Mouse (Mus musculus) liver, embryonic 14.5 days (tissue): ENCODE measurements at regions not wholly inside any gene's neighbourhood (a gene's known extent, or its start where the extent isn't known, plus 50 kb on each side); places are given as distances from the start of the nearest gene placed in this dataset.

Source experiments
- ATAC-seq: fragments of 200-750 bp; cut with Nextera tagmentation; 2 replicates; pipeline ENCODE4 v1.8.0; 2017; ENCODE audit warnings: moderate number of reproducible peaks, mild to moderate bottlenecking, moderate library complexity; ENCODE audit not compliant: insufficient read depth
- DNase-seq, 3 experiments: peaks; one replicate each; pipeline ENCODE4 v3.0.0-alpha.2; 2012 to 2013; ENCODE audit warnings: low read depth in 3 of 3, low spot score in 3 of 3
- H3K27ac ChIP-seq: fragments of 300-500 bp; sonication (generic); 2 replicates; pipeline ENCODE4 v1.5.1; 2014; ENCODE audit warnings: moderate library complexity, mild to moderate bottlenecking, control low read depth, inconsistent platforms
- H3K27me3 ChIP-seq: fragments of 300-500 bp; sonication (generic); 2 replicates; pipeline ENCODE4 v1.6.1; 2014; ENCODE audit warnings: mild to moderate bottlenecking, low read length, moderate library complexity; ENCODE audit not compliant: control insufficient read depth, insufficient read depth
- H3K36me3 ChIP-seq: fragments of 300-500 bp; sonication (generic); replicated peaks from 2 replicates; pipeline ENCODE4 v1.6.1; 2014; ENCODE audit warnings: low read depth; ENCODE audit not compliant: control insufficient read depth, insufficient read depth
- H3K4me1 ChIP-seq, 2 experiments: fragments of 200-500 bp in 1 of 2; fragments of 300-500 bp in 1 of 2; sonication (generic) in 1 of 2; replicated peaks; 2 replicates each; pipeline ENCODE4 v1.6.1; 2012 to 2014; ENCODE audit warnings: antibody characterized with exemption in 1 of 2, inconsistent platforms in 1 of 2, low read length in 1 of 2; ENCODE audit not compliant: control insufficient read depth in 2 of 2, insufficient read depth in 2 of 2
- H3K4me2 ChIP-seq: fragments of 300-500 bp; sonication (generic); 2 replicates; pipeline ENCODE4 v1.6.1; 2014; ENCODE audit warnings: low read depth, mild to moderate bottlenecking, control low read depth, moderate library complexity
- H3K4me3 ChIP-seq, 2 experiments: fragments of 200-500 bp in 1 of 2; fragments of 300-500 bp in 1 of 2; sonication (generic) in 1 of 2; 2 replicates each; pipeline ENCODE4 v1.5.1; 2012 to 2014; ENCODE audit warnings: low read depth in 2 of 2, low read length in 2 of 2, mild to moderate bottlenecking in 2 of 2, control low read depth in 1 of 2, inconsistent platforms in 1 of 2, moderate library complexity in 1 of 2; ENCODE audit not compliant: insufficient read depth in 1 of 2
- H3K9ac ChIP-seq: fragments of 300-500 bp; sonication (generic); replicated peaks from 2 replicates; pipeline ENCODE4 v1.6.1; 2014; ENCODE audit warnings: mild to moderate bottlenecking, control low read depth, moderate library complexity
- H3K9me3 ChIP-seq: fragments of 300-500 bp; sonication (generic); 2 replicates; pipeline ENCODE4 v1.6.1; 2016; ENCODE audit warnings: low read length, mixed read lengths; ENCODE audit not compliant: control insufficient read depth
- CTCF ChIP-seq: IDR thresholded peaks from 2 replicates; pipeline ENCODE4 v1.5.1; 2016; ENCODE audit warnings: antibody characterized with exemption, low read depth, control low read depth
- EP300 ChIP-seq: IDR thresholded peaks from 2 replicates; pipeline ENCODE4 v1.6.1; 2016; ENCODE audit warnings: antibody characterized with exemption, low read depth
- WGBS: fragments of 180-500 bp; shearing (Covaris S2); extraction: QIAGEN DNeasy Blood & Tissue Kit; methylation state at CpG from one replicate; pipeline ENCODE4 v1.1.7; 2014; ENCODE audit not compliant: insufficient replicate concordance; 5-methylcytosine and 5-hydroxymethylcytosine counted together

DNA sequence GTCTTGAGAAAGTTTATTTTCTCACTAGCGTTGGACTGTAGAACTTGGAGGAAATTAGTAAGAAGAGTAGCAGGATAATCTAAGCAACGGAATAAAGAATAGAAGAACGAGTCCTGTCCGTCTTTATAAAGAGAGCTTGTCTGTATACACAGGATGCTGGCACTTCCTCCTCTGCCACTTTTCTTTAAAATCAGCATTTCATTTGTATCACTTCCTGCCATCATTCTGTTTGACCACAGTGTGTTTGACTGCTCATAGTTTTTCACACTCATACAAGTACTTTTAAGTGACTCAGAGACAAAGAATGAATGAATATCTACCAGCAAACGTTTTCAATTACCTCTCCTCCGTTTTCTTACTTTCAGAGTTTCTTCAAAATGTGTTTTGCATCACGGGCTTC is 461.0 kb upstream of the Cntn3 start:
- Histone ChIP-seq H3K9ac (no peak overlapping the region), H3K4me3 (no peak overlapping the region), H3K27me3 (no peaks in the 10 kb centered on the region), H3K9me3 (no peaks in the 10 kb centered on the region), H3K4me1 (no peaks in the 10 kb centered on the region), H3K27ac (no peak overlapping the region), H3K4me2 (no peak overlapping the region), H3K36me3 (no peaks in the 10 kb centered on the region)
- DNase-seq (no peak), ATAC-seq (no peak)
- WGBS, result 9% methylated on average over 7 of the region's 7 CpGs
- TF ChIP-seq CTCF, result no peak
- TF ChIP-seq EP300, result no peak

DNA sequence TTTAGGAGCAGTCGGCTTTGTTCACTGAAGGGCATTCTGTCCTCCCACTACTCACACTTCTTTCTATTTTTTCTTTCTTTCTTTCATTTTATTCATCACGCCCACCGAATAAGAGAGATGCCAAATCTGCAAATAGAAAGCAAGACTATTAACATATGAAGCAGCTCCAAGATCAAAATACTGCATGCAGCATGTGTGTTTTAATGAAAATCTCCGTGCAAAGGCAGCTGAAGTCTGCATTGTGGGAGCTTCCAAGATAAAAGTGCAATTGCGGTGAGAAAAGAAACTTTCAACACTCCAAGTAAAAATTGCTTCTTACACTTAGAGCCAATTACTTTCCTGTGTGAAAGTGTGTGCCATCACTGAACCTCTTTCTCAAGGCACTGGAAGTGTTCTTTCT is 449.8 kb upstream of the Chl1 start:
- TF ChIP-seq EP300 (no peak), CTCF (no peak)
- ATAC-seq, result no peak
- Histone ChIP-seq H3K4me3 (no peak overlapping the region), H3K4me1 (no peaks in the 10 kb centered on the region), H3K36me3 (no peaks in the 10 kb centered on the region), H3K4me2 (no peak overlapping the region), H3K27ac (no peak overlapping the region), H3K9ac (no peak overlapping the region), H3K27me3 (no peaks in the 10 kb centered on the region), H3K9me3 (no peaks in the 10 kb centered on the region)
- no peak for DNase-seq
- 61% methylated on average over 5 of the region's 5 CpGs for WGBS

DNA sequence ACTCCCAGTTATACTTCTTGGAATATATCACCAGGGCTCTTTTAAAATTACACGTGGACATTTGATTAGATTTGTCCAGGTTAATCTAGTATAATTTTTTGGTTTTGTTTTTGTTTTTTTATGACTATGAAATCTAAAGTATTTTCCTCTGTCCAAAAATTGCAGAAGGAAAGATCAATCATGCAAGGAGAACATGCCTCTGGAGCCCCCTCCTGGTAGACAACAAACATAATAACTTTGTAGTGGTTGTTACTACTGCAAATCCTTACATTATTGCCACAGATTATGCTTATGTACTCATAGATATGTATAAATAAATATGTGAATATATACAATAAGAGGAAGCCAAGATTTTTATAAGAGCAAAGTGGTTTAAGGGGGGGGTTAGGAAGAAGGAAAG is 404.2 kb upstream of the Chl1 start:
- H3K36me3 ChIP-seq, result no peaks in the 10 kb centered on the region
- no peak for ATAC-seq
- WGBS, result 38% methylated on average over 1 of the region's 1 CpGs
- H3K9me3 ChIP-seq, result no peaks in the 10 kb centered on the region
- H3K4me3 ChIP-seq, result no peak overlapping the region
- no peak for TF ChIP-seq CTCF
- TF ChIP-seq EP300, result no peak
- no peaks in the 10 kb centered on the region for H3K27me3 ChIP-seq
- no peaks in the 10 kb centered on the region for H3K4me1 ChIP-seq
- no peak overlapping the region for H3K9ac ChIP-seq
- no peak for DNase-seq
- H3K27ac ChIP-seq, result no peak overlapping the region
- H3K4me2 ChIP-seq, result no peak overlapping the region

DNA sequence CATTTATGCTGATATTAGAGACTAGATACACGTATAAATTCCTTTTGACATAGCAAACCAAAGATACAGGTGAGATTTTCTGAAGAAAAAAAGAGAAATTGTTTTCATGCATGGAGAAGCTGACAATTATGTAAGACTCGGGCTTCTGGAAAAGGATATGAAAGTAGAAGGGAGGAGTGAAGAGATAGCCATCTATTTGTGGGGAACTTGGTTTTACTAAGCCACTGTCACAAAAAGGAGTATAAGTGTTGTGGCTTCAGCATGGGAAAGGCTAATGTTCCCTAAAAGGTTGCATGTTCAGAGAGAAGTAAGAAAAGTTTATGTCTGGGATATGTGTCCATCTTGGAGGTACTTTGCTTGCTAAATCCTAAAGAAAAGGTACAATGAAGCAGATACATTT is 390.8 kb upstream of the Chl1 start:
- TF ChIP-seq CTCF, result no peak
- TF ChIP-seq EP300, result no peak
- no peak for DNase-seq
- no peaks in the 10 kb centered on the region for H3K36me3 ChIP-seq
- H3K9ac ChIP-seq, result no peak overlapping the region
- 43% methylated on average over 2 of the region's 2 CpGs for WGBS
- H3K4me2 ChIP-seq, result no peak overlapping the region
- no peak overlapping the region for H3K4me3 ChIP-seq
- H3K27ac ChIP-seq, result no peak overlapping the region
- no peaks in the 10 kb centered on the region for H3K9me3 ChIP-seq
- H3K27me3 ChIP-seq, result no peaks in the 10 kb centered on the region
- H3K4me1 ChIP-seq, result no peaks in the 10 kb centered on the region
- no peak for ATAC-seq

DNA sequence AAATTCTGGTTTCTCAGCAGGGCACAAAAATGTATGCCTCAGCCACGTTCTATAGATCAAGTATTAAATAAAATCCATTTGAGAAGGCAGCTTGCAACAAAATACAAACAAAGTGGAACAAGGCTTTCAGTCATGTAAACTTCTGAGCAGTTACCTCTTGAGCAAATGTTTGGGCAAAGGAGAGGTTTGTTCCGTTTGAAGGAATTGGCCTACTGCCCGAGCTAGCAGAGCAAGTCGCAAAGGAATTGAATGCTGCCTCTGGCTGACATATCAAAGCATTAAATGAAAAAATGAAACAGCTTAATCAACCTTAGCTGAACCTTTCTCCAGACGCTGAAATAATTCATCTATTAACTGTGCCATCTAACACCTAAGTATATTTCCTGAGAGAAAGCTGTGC is 369.5 kb upstream of the Chl1 start:
- DNase-seq (no peak), ATAC-seq (no peak)
- Histone ChIP-seq H3K4me3 (no peak overlapping the region), H3K27ac (no peak overlapping the region), H3K9ac (no peak overlapping the region), H3K36me3 (no peaks in the 10 kb centered on the region), H3K9me3 (no peaks in the 10 kb centered on the region), H3K4me2 (no peak overlapping the region), H3K27me3 (no peaks in the 10 kb centered on the region), H3K4me1 (no peaks in the 10 kb centered on the region)
- 57% methylated on average over 5 of the region's 5 CpGs for WGBS
- no peak for TF ChIP-seq CTCF
- TF ChIP-seq EP300, result no peak

DNA sequence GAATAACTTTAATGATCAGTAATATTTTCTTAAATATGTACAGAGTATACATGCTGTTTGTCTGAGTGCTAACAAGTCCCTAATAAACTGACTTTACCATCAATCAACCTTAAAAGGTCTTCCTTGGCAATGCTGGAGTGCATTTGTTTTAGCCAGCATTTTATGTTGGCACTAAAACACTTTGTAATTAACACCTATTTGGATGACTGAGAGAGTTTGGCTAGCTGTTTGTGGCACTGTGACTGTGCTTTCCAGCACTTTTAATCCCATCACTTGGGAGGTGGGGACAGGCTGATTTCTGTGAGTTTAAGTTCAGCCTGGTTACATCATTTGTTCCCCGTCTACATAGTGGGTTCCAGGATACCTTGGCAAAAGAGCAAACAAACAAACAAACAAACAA is 332.5 kb upstream of the Chl1 start:
- Histone ChIP-seq H3K9ac (no peak overlapping the region), H3K36me3 (no peaks in the 10 kb centered on the region), H3K27ac (no peak overlapping the region), H3K4me1 (no peaks in the 10 kb centered on the region), H3K4me2 (no peak overlapping the region), H3K4me3 (no peak overlapping the region), H3K9me3 (no peaks in the 10 kb centered on the region), H3K27me3 (no peaks in the 10 kb centered on the region)
- ATAC-seq, result no peak
- no peak for DNase-seq
- WGBS, result 49% methylated on average over 1 of the region's 1 CpGs
- TF ChIP-seq EP300 (no peak), CTCF (no peak)
